Mouse (Mus musculus): ENCODE results near the gene Tspan18.

Tspan18 gene

DNA sequence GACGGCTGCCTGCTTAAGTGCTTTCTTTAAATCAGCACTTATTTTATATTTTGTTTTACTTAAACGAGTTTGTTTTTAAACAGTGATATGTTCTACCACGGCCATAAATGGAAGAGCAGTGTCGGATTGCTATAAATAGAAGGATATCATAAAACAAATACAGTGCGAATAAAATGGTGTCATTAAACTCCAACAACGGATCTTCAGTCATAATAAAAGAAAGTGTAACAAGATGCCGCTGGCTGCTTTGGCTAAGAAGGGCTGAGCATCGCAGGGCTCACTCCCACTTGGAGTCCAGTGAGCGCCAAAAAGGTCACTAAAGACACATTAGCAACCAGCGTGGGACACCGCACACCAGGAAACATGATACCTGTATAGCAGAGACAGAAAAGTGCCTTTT, 1.7 kb upstream of the Tspan18 start:
- no peak for DNase-seq

DNA sequence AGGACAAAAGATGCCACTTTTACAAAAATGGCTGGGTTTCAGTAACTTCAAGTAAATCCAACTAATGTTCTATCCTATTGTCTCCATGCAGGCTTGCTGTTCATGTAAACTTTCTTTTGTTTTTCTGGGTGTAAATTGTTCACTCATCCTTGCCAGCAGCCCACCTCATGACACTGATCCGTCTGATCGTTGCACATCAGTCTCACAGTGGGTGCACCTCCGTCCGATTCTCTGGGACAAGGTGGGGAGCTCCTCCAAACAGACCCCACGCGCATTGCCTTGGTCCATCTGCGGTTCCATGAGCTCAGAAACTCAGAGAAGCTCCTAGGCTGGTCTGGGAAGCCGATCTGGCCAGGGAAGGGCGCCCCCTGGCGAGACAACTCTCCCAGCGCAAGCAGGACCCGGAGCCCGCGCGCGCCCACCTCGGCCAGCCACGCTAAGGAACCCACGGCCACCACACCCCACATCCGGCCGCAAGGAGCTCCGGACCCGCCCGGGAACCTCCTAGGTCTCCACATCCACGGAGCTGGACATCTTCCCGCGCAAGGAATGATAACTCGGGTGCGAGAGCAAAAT, 976 bp downstream of the Tspan18 start:
- peak; percentile 67 for DNase-seq

DNA sequence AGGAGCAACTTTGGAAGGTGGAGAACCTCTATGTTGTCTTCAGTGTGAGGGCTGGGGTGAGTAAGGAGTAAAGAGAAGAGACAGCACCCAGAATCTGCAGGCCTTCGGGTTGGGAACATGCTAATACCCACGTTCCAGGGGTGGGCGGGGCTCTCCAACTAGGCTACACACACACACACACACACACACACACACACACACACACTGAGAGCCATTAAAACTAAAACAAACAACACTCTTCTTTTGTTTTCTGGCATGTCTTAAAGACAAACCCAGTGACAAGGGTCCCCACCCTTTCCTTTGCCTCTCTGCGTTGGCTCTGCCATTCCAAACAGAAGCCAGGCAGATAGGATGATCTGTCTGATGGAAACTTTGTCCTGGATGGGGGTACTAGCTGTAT, 2.0 kb downstream of the Tspan18 start:
- DNase-seq, result no peak

DNA sequence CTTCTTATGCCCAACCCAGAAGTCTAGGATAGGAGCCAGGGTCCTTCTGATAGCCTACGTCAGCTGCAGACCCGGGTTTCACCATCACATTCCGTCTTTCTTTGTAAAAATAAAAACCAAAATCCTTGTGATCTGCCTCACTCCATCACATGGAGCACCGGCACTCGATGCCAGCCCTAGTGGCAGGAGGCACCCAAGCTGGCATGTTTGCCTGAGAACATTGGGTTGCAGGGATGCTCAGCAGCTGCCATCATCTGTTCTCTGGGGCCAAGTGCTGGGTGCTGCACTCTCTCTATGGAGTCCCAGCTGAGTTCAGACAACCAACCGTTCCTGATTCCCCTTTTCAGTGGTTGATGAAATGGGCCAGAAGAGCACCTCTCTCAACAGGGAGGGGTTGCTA, 3.2 kb downstream of the Tspan18 start:
- DNase-seq, result no peak

DNA sequence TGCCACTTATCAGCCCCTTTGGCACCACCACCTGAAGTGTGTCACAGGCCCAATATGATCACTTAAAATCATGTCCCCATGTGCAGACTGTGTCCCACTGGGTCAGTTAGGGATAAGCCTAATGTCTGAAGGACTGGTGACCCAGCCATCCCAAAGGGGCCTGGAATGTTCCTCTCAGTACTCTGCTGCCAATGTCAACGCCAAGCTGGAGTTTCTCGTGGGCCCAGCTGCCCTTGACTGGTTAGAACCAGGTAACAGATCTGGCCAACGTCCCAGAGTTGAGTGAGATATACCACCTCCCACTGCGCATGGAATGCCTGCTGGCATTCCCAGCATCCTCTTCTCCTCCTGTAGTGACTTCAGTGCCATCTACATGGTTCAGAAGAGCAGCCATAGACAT, 5.2 kb downstream of the Tspan18 start:
- DNase-seq, result no peak

DNA sequence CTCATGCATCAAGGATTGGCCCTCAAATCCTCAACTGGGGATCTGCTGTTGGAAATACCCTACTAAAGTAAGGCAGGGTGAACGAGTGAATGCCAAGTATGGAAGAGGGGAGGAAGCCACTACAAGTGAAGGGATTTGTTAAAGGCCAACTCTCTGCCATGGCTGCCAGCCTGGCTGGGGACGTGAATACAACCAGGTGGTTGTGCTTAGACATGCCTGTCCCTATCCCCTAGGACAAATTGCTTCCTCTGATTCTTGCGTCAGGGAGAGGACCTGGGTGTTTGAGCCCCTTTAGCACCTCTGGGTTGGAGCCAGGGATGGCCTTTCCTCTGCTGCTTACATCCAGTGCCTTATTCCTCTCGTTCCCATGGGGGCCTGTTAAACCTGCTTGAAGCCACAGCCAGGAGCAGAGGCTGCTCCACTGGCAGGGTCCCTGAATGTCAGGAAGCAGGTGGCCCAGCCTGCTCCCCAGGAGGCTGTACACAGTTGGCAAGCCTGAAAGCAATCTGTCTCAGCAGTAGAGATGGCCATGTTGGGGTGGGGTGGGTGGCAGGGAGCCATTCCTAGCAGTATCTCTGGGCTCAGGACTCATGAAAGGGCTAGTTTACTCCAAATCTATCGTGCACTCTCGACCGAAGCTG, 6.3 kb downstream of the Tspan18 start:
- DNase-seq, result no peak

DNA sequence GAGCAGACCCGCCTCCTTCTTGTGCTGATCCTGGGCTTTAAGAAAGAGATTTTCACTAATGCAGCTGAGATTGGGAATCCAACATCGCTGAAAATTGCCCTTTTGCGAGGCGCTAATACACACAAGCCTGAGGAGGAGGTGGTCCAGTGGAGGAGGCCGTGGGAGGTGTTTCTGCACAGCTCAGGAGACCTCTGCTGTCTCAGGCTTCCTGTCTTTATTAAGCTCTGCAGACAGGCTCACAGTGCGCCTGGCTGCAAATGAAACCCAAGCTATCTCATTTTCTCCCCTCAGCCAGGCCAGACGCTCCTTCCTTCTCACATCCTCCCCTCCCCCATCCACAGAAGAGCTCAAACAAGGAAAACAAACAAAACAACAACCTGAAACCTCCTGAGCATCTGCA, 9.6 kb downstream of the Tspan18 start:
- DNase-seq, result no peak

DNA sequence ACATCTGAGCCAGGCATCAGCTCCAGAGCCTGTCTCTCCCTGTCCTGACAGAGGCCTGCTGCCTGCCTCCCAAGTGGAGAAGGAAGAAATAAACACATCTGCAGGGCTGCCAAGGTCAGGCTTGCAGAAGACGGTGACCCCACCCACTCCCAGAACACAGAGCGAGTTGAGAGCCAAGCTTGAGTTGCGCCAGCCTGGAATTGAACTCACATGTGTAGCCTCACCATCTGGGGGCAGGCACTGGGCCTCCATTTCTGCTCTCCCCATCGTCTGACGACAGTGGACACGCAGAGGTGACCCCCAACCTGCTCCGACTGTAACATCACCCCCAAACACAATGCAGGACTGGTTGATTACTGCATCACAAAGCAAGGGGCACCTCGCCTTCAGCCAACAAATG, 12.4 kb downstream of the Tspan18 start:
- no peak for DNase-seq

DNA sequence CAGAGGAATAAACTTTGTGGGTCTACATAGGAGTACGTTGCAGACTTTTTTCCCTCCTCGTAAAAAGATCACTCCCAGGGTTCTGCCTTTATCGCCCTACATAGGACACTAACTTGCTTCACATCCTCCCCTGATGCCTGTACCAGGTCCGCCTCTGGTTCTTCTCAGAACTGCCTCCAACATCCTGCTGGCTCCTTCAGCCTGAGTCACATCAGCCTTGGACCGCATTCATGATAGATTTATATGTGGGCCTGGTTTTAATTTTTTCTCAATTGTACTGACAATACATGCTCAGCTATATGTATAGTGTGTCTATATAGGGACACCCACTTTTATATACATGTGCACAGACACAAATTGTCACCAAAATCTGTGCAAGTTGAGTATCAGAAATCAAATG, 14.0 kb downstream of the Tspan18 start:
- no peak for DNase-seq

DNA sequence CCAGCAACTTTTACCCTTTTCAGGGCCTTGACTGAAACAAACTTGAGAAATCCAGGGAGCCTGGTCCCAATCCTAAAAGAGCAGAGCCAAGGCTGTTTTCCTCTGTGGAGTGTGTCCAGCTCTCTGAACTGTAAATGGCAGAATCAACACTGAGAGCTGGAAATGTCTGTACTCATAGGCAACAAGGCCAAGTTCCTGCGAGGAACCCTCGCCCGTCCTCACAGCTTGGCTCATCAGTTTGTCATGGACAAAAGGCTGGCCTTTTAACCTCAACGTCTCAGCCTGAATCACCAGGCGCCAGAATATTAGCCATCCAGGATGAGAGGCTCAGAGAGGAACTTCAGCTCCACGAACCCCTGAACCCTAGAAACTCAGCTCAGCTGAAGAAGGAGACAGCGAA, 14.7 kb downstream of the Tspan18 start:
- no peak for DNase-seq

DNA sequence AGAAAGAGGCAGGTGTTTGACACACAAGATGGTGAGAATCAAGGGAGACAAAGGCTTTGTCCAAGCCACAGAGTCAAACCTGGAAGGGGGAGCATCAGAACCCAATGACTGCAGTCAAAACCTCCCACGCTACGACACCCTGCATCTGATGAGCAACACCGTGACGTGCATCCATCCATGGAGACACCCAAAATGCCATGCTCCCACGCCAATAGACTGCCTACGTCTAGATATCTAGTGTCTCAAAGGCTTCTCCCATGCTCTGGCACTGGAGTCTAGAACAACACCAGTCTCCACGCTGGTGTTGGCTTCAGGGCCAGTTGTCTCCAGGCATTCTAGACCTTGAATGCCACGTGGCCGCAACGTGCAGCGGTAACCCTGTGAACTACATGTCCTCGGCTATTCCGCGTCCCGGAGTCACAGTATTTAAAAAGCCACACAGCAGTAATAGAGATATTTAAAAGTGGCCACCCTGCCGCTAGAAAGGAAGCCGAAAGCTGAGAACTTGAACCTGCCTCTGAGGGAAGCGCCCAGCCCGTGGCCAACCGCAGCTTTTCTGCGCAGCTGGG, 15.4 kb downstream of the Tspan18 start:
- DNase-seq, result no peak

DNA sequence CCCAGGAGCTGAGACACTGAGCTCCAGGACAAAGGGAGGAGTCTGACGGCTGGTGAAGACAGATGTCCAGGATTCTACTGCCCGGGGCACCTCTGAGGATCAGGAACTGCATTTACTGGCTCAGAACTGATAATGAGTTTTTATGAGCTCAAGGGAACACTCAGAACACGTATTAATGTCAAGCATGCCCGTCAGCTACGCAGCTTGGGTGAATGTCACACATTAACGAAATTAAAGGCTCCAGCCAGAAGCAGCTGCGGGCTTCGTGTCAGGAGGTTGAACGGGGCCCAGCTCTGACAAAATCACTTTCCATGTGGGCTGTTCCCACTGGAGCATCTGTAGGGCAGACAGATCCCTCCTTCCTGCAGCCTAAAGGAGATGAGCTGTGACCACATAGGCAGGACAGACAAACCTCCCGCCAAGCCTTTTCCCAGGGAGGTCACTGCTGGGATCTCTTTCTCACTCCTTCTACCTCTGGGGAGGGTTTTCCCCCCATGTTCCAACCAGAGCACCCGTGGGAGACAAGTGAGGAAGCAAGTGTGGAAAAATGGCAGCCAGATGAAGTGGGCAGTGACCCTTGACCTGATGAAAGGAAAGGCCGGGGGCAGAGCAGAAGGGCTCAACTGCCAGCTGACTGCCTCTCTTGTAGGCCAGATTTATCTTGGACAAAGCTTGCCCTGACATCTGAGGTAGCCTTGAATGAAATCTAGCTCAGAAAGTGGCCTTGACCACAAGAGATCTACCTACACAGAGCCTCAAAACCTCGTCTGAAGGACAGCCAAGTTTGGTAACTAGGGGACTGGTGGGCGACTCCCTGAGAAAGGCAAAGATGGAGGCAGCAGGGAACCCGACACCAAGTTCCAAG, 20.3 kb downstream of the Tspan18 start:
- no peak for DNase-seq

DNA sequence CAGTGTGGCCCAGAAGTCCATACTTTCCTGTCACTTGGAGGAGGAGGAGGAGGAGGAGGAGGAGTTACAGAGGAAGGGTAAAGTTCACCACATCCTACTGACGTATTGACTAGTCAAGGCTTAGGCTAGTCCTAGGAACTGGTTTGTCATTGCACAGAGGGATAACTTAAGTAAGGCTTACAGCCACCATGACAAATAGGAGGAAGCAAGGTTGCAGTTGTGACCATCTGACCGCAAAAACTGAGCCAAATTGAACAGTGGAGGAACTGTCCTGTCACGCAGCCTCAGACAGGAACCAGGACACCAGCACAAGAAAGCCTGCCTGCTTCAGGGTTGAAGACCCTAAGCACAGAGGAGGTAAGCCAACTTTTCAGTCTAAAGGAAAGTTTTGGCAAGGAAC, 21.8 kb downstream of the Tspan18 start:
- DNase-seq, result no peak

DNA sequence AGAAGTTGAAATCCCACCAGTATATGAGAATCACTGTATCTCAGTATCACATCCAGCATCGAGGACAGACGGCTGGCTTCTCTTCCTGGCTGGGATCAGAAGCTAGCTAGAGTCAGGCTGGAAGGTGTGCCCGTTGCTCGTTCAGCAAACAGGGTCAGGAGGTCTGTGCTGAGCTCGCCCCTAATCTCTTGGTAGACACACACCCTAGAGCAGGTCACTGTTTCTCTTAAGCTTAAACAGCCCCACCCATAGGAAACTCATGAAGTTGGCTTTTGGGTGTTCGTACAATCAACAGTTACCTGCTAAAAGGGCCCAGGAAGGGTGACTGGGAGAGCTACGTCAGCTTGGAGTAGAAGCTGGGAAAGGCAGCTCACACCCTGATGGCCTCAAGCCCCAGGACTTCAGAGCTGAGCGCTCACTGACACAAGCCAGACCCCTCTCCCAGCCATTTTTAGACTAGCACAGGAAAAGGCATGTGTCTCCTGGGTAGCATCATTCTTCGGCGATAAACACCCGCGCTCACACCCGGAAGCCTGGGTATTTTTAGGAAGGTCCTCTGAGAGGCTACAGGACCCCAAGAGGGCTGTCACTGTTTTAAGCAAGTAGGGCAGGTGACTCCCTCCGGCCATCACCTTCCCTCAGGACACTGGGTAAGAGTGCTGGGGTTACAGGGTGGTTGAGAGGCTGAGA, 24.4 kb downstream of the Tspan18 start:
- DNase-seq, result no peak

DNA sequence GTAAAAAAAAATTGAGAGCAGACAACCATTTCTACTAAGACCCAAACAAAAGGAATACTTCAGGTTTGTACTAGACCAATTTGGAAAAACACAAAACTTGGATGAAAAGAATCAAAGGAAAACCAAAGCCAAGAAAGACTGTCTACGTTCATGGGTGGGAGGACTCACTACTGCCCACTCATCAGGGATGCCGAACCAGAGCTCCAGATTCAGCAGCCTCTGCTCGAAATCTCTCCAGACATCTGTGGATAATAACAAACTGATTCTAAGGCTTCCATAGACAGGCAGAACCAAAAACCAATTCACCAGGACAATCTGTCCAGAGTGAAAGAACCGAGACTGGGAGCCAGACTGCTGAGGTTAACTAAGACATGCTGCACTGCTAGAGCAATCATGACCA, 27.4 kb downstream of the Tspan18 start:
- DNase-seq, result no peak

DNA sequence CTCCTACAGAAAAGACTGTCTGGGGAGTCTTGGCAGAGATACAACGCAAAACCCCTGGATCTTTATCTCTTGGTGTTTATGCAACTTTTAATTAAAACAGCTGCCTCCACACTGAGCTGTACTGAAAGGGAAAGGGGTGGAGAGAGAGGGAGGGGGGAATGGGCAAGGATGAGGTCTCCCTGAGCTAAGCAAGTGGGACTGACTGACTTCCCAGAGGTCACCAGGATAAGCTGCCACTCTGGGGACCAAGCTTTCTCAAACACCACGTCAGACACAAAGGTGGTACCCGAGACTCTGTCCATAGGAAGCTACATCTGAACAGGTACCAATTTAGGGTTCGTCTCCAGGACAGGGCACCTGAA, 30.1 kb downstream of the Tspan18 start:
- no peak for DNase-seq

DNA sequence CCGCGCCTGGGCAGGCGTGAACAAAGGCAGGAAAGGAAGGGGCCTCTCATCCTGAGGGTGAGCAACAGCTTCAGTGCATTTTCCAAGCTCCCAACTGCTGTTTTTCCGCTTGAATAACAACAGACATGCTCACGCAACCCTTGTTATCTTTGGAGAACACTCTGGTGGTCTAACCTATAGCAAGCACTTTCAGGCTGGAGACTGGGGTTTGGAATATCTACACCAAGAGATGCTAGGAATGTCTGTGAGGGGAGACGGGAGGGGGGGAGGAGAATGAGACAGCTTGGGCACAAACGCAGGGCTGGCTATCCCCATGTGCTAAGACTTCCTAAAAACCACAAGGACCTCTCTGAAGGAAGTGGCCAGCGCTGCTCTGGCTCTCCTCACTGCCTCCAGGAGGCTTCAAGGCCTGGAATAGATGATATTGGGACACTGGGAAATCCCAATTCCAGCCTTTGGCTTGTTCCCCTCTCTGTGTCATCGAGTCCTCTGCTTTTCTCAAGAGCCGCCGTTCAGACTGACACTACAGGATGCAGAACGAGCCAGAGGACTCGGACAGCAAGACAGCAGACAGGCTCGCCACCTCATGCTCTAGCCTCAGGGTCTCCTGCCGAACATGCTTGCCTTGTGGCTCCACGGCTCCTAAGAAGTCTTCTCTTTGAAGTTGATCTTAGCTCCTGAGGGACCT, 30.6 kb downstream of the Tspan18 start:
- no peak for DNase-seq

DNA sequence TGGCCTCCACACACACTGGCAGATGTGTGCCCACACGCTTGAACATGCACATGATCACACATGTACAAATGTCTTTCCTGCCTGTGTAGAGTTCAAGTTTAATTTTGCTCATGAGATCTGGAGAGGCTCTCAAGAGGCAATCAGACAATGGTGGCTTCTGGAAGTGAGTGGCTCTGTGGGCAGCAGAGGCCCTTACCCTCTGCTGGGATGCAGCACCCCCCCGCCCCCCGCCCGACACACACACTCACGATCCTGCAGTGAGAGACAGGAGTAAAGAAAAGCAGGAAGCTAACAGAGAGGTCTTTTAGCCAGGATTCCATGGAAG, 31.1 kb downstream of the Tspan18 start:
- DNase-seq, result no peak

DNA sequence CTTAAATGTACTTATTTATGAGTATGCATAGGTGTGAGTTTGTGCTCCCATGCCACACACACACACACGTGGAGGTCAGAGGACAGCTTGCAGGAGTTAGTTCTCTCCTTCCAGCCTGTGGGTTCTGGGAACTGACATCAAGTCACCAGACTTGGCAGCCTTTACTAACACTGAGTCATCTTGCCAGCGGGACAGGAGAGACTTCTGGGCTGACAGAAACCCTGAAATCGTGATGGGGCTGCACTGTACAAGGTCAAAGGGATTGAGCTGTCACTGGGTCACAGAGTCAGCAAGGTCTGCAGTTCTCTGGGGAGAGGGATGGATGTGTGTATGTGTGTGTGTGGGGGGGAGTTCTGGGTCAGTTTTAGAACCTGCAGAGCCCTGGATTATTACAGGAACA, 36.6 kb downstream of the Tspan18 start:
- no peak for DNase-seq

DNA sequence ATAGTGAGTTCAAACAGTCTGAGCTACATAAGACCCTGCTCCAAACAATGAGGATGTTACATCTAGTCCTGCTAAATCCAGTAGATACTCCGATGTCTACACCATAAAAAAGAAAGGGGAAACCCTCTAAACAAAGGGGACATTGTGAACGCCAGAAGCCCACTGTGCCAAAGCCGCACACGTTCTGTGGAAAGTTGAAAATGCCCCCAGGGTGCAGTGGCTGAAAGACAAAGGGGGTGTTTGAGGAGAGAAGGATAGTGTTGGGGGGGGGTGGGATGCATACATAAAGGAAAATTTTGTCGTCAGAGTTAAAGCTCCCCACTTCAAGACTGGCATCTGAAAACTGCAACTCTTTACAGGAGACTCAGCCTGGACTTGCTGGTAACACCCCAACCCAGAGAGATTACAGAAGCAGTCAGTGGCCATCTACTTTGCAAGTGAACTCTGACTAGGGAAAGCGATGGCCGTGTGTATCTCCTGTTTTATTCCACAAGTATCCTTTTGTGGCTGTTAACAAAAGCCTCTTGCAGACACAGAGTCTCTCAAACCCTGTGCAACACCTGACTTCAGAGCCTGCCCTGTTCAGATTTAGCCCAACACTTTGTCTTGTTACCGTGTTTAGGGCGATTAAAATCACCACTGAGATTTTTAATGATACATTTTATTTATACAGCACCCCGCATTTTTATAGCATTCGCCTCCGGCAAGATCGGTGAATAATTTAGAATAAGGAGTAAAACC, 42.9 kb downstream of the Tspan18 start:
- no peak for DNase-seq

DNA sequence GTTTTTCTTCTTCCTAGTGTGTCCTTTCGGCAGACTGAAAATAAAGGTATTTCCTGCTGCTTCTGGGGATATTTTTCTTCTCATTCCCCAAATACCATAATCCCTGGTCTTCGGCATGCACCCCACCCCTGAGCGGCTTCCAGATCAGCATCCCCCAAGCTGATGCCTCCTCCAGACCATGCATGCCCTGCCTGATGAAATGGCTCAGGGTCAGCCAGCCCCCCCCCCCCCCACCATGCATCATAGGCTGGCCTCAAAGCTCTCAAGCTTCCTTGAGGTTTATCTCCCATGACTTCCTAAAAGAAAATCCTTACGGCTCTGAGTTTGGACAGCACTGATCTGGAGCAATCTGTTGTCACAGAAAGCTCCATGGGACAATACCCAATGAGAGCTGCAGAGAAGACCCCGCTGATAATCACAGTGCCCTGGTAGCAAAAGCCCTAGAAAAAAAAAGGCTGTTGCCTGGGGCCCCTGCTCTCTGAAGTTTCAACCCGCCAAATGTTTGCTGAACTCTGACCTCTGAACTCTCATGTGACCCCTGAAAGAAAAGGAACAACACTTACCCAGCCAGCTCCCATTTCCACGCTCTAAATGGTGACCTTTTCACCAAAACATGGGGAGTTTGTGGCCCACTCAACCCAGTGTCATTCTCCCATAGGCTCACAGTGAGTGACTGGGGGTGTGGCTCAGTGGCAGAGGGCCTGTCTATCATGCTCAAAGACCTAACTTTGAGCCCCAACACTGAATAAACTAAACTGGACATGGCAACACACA, 43.8 kb downstream of the Tspan18 start:
- no peak for DNase-seq

DNA sequence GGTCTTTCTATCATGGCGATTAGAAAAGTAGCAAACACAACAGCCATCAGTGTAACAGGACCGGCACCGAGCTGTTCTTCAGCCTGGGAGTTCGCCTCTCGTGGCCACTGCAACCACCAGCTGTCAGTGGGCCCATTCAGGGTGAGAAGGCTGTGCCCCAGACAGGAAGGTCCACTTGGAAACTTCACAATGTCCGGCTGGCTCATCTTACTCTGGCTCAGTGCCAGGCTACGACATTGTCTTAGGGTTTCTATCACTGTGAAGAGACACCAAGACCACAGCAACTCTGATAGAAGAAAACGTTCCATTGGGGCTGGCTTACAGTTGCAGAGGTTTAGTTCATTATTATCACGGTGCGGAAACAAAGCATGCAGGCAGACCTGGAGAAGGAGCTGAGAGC, 45.1 kb downstream of the Tspan18 start:
- no peak for DNase-seq

Measured in thymus, postnatal 25 days (tissue).